Mouse (Mus musculus): ENCODE results near the gene Adam4.
"Not testable (repeated sequence)": the region's sequence is repeated elsewhere in the genome, so short reads cannot be mapped to it uniquely, and the experiment has no call there.

The Adam4 gene

GRCm38 (mm10) chr12:81421846-81422245 is at the start of gene Adam4:
TSS of gene Adam4 (minus strand) at chr12:81421946.
- DNase-seq (ENCODE audit: low read depth, low spot score) = no peak

- not testable (repeated sequence) for DNase-seq (ENCODE audit: low read depth, low spot score)
Observed at GRCm38 (mm10) chr12:81459051-81459450, 37.3 kb upstream of the Adam4 start.

- not testable (repeated sequence) for DNase-seq (ENCODE audit: low read depth, low spot score)
Observed at GRCm38 (mm10) chr12:81438985-81439384, 17.2 kb upstream of the Adam4 start.

GRCm38 (mm10) chr12:81434778-81435177 is 13.0 kb upstream of the Adam4 start:
- DNase-seq (ENCODE audit: low read depth, low spot score) = not testable (repeated sequence)

GRCm38 (mm10) chr12:81413211-81413610 is 8.5 kb downstream of the Adam4 start:
- no peak for DNase-seq (ENCODE audit: low read depth, low spot score)

GRCm38 (mm10) chr12:81408966-81409365 is 12.8 kb downstream of the Adam4 start:
- no peak for DNase-seq (ENCODE audit: low read depth, low spot score)

GRCm38 (mm10) chr12:81402187-81402586 is 19.6 kb downstream of the Adam4 start:
- peak; percentile 28 for DNase-seq (ENCODE audit: low read depth, low spot score)

GRCm38 (mm10) chr12:81379364-81379763 is 42.4 kb downstream of the Adam4 start, which contains the start of gene Gm4787:
TSS of gene Gm4787 (minus strand) at chr12:81379464.
- not testable (repeated sequence) for DNase-seq (ENCODE audit: low read depth, low spot score)

Measured in WW6 (cell line).